Mouse (Mus musculus) lung, postnatal 0 days (tissue): ENCODE measurements around the gene Cmas.

Source experiments
- CTCF ChIP-seq: IDR thresholded peaks from 2 replicates; pipeline ENCODE4 v1.5.1; 2016; ENCODE audit warnings: antibody characterized with exemption, mild to moderate bottlenecking
- EP300 ChIP-seq: IDR thresholded peaks from 2 replicates; pipeline ENCODE4 v1.6.1; 2016; ENCODE audit warnings: antibody characterized with exemption, mild to moderate bottlenecking, control low read depth

- TF ChIP-seq CTCF: no peak
- peak; percentile 90 for TF ChIP-seq EP300
Measured at GRCm38 (mm10) chr6:142757334-142757965, 964 bp downstream of the Cmas start.
